Comparison of ENCODE assay signal across 10 mouse cellular contexts in genomic region chr2:5712255-5712654, GRCm38 (mm10). TPM values are rescaled to one million over a fixed set of nuclear protein-coding genes. Genes with fewer than 3 reads are reported as not detected.
DNase-seq lines count a peak whose midpoint lies in the region; ATAC-seq and TF ChIP-seq lines count a peak whose summit lies in the region.
"Had no signal": no experiment of that assay in that cellular context is flagged by ENCODE, and none has a peak within 500 bp of the region (broad histone marks: within the 10 kb centered on the region; RNA-seq: fewer than 3 reads in every experiment).

No protein-coding gene starts in this region.

- peaks cover 18% of the 10 kb centered on the region for H3K27me3 ChIP-seq in forebrain, embryonic 13.5 days
- peaks cover 63% of the 10 kb centered on the region for H3K27me3 ChIP-seq in forebrain, embryonic 10.5 days (ENCODE audit: poor library complexity, severe bottlenecking)
- no peaks in the 10 kb centered on the region for H3K27me3 ChIP-seq in intestine, postnatal 0 days (replicated peaks; ENCODE audit: control insufficient read depth, insufficient read depth, low read length)

- no peak for DNase-seq in forebrain, embryonic 10.5 days (ENCODE audit: extremely low spot score, low spot score)
- peak; percentile 18 for DNase-seq in thymus, postnatal 25 days
- no peak for DNase-seq in thymus, postnatal 10 days (ENCODE audit: low spot score in 2 of 2)
- peak; percentile 33 for DNase-seq in thymus, postnatal 4 days
- DNase-seq in frontal cortex, adult 2 months (ENCODE audit: extremely low spot score in 1 of 2, low spot score in 1 of 2), result no peak
- DNase-seq in lung, postnatal 14 days, result no peak
- DNase-seq: heart, postnatal 14 days had no signal

- TF ChIP-seq CTCF in intestine, postnatal 0 days (IDR thresholded peaks at IDR 0.05; ENCODE audit: low read depth), result no peak

- H3K4me1 ChIP-seq in forebrain, embryonic 13.5 days, result peaks cover 16% of the 10 kb centered on the region
- peaks cover 30% of the 10 kb centered on the region for H3K4me1 ChIP-seq in forebrain, embryonic 10.5 days
- peaks cover 4% of the 10 kb centered on the region; the same call in 1 of the 2 replicates for H3K4me1 ChIP-seq in intestine, postnatal 0 days (replicated peaks; ENCODE audit: control insufficient read depth, insufficient read depth, low read length)

- H3K27ac ChIP-seq in forebrain, embryonic 13.5 days, result no peak overlapping the region
- no peak overlapping the region for H3K27ac ChIP-seq in forebrain, embryonic 10.5 days
- H3K27ac ChIP-seq in intestine, postnatal 0 days (ENCODE audit: low read depth, low read length), result no peak overlapping the region
- H3K27ac ChIP-seq: limb, embryonic 15.5 days had no signal

- WGBS in forebrain, embryonic 13.5 days, result 50% methylated on average over 7 of the region's 7 CpGs
- 52% methylated on average over 7 of the region's 7 CpGs for WGBS in forebrain, embryonic 10.5 days
- 54% methylated on average over 7 of the region's 7 CpGs for WGBS in intestine, postnatal 0 days

- H3K9me3 ChIP-seq in forebrain, embryonic 13.5 days (replicated peaks), result peaks cover under 1% of the 10 kb centered on the region; the same call in 1 of the 2 replicates
- H3K9me3 ChIP-seq in forebrain, embryonic 10.5 days, result peaks cover 3% of the 10 kb centered on the region; the same call in 1 of the 2 replicates
- H3K9me3 ChIP-seq in intestine, postnatal 0 days (ENCODE audit: control insufficient read depth), result no peaks in the 10 kb centered on the region
- H3K9me3 ChIP-seq: limb, embryonic 15.5 days had no signal

- H3K36me3 ChIP-seq in forebrain, embryonic 13.5 days (ENCODE audit: poor library complexity, severe bottlenecking), result no peaks in the 10 kb centered on the region
- H3K36me3 ChIP-seq in forebrain, embryonic 10.5 days (replicated peaks), result no peaks in the 10 kb centered on the region
- H3K36me3 ChIP-seq in intestine, postnatal 0 days (ENCODE audit: control insufficient read depth, insufficient read depth), result no peaks in the 10 kb centered on the region
- H3K36me3 ChIP-seq: limb, embryonic 15.5 days had no signal

- H3K9ac ChIP-seq in forebrain, embryonic 13.5 days, result no peak overlapping the region
- H3K9ac ChIP-seq in intestine, postnatal 0 days (ENCODE audit: low read depth, low read length), result no peak overlapping the region
- H3K9ac ChIP-seq: limb, embryonic 15.5 days had no signal

- ATAC-seq in forebrain, embryonic 13.5 days, result no peak
- ATAC-seq in intestine, postnatal 0 days, result no peak

- peak overlapping the region; percentile 95 for H3K4me2 ChIP-seq in forebrain, embryonic 13.5 days
- peak overlapping the region; percentile 98 for H3K4me2 ChIP-seq in intestine, postnatal 0 days (replicated peaks; ENCODE audit: low read depth)

- peak overlapping the region; percentile 74; the same call in 1 of the 2 replicates for H3K4me3 ChIP-seq in forebrain, embryonic 13.5 days
- H3K4me3 ChIP-seq in forebrain, embryonic 10.5 days, result no peak overlapping the region
- H3K4me3 ChIP-seq in intestine, postnatal 0 days (ENCODE audit: low read depth, low read length), result peak overlapping the region; percentile 73; the same call in 1 of the 2 replicates

RNA-seq across cellular contexts. Expression of gene Camk1d, which starts 2.1 kb away (rescaled TPM):
- 2.8 and 3.9 TPM in 2 replicates for polyA plus RNA-seq in forebrain, embryonic 13.5 days (2015; fragmentation: Nextera tagmentation; extraction: Ambion mirVana)
- polyA plus RNA-seq in forebrain, embryonic 10.5 days (2016; fragmentation: Nextera tagmentation; extraction: Ambion mirVana), result 0.62 and 0.85 TPM in 2 replicates
- 11.3 and 14.0 TPM in 2 replicates for polyA plus RNA-seq in intestine, postnatal 0 days (2015; fragmentation: Nextera tagmentation; extraction: Ambion mirVana)
- polyA plus RNA-seq in frontal cortex, adult 2 months (2012; rRNA removed), result 29.8 and 32.6 TPM in 2 replicates

Comparison
In these comparisons a context has a peak if more than half of its experiments do, and no peak if none do; other contexts are left out.
1. DNase-seq: peak in thymus, postnatal 25 days (single experiment) and thymus, postnatal 4 days (single experiment); none in forebrain, embryonic 10.5 days (single experiment), thymus, postnatal 10 days (0 of 2), frontal cortex, adult 2 months (0 of 2) and lung, postnatal 14 days (single experiment).